Mouse (Mus musculus): ENCODE data around the gene Unc93a.
"Not testable (repeated sequence)": the region's sequence is repeated elsewhere in the genome, so short reads cannot be mapped to it uniquely, and the experiment has no call there.

Unc93a gene

GRCm38 (mm10) chr17:13067864-13068385 lies 63.7 kb downstream of the Unc93a start:
- DNase-seq: not testable (repeated sequence)

- DNase-seq: not testable (repeated sequence)
Observed at GRCm38 (mm10) chr17:13062882-13063281, 68.7 kb downstream of the Unc93a start.

- not testable (repeated sequence) for DNase-seq
Observed at GRCm38 (mm10) chr17:13060804-13061203, 70.8 kb downstream of the Unc93a start, which contains the start of gene Tcp10b. TSS of gene Tcp10b (plus strand) at chr17:13061104.

Data from cerebellum, postnatal 36 days (tissue).